ENCODE assay signal across 10 mouse cellular contexts in the genomic region with DNA sequence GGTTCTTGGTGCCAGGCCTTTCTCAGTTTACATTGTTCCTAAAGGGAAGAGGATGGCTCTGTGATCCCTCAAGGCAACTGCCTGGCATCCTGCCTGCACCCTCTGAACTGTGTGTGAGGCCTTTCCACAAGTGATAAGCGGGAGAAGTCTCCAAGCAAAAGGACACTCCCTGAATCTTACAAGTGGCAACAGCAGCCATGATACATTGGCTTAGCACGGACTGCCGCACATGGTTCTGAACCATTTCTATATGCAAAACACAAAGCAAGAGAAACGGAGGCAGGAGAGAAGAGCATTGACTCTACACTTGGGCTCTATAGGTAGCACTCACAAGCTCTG. TPM values are rescaled to one million over a fixed set of nuclear protein-coding genes. Genes with fewer than 3 reads are reported as not detected.
DNase-seq lines count a peak whose midpoint lies in the region; ATAC-seq and TF ChIP-seq lines count a peak whose summit lies in the region.
"Had no signal": no experiment of that assay in that cellular context is flagged by ENCODE, and none has a peak within 500 bp of the region (broad histone marks: within the 10 kb centered on the region; RNA-seq: fewer than 3 reads in every experiment).

No protein-coding gene starts in this region.

- no peak for ATAC-seq in heart, embryonic 11.5 days (replicated peaks; ENCODE audit: insufficient number of reproducible peaks, low FRiP score, low TSS enrichment)
- ATAC-seq in forebrain, postnatal 0 days: no peak
- no peak for ATAC-seq in liver, postnatal 0 days

- WGBS in heart, embryonic 11.5 days (ENCODE audit: insufficient replicate concordance): 56% methylated on average over 4 of the region's 4 CpGs
- WGBS in forebrain, postnatal 0 days: 86% methylated on average over 4 of the region's 4 CpGs
- 74% methylated on average over 4 of the region's 4 CpGs for WGBS in liver, postnatal 0 days (ENCODE audit: insufficient replicate concordance)

- H3K27ac ChIP-seq in heart, embryonic 11.5 days (ENCODE audit: low read depth, low read length): peak overlapping the region; percentile 93
- peak overlapping the region; percentile 12; the same call in 1 of the 2 replicates for H3K27ac ChIP-seq in ES-Bruce4 (ENCODE audit: insufficient read depth, low read length)
- no peak overlapping the region for H3K27ac ChIP-seq in forebrain, postnatal 0 days (ENCODE audit: low read depth, low read length)
- H3K27ac ChIP-seq in liver, postnatal 0 days (ENCODE audit: low read depth): peak overlapping the region; percentile 41; the same call in 1 of the 2 replicates

- H3K9ac ChIP-seq in heart, embryonic 11.5 days (ENCODE audit: low read depth, low read length): peak overlapping the region; percentile 58
- H3K9ac ChIP-seq in ES-Bruce4 (ENCODE audit: low read depth, poor library complexity, severe bottlenecking): no peak overlapping the region
- no peak overlapping the region for H3K9ac ChIP-seq in forebrain, postnatal 0 days
- no peak overlapping the region for H3K9ac ChIP-seq in liver, postnatal 0 days (replicated peaks)

- H3K4me3 ChIP-seq in heart, embryonic 11.5 days (ENCODE audit: low read depth, low read length): peak overlapping the region; percentile 83; the same call in 1 of the 2 replicates
- H3K4me3 ChIP-seq in ES-Bruce4 (ENCODE audit: low read depth, low read length): no peak overlapping the region
- no peak overlapping the region for H3K4me3 ChIP-seq in forebrain, postnatal 0 days (ENCODE audit: low read depth, low read length)
- no peak overlapping the region for H3K4me3 ChIP-seq in liver, postnatal 0 days (ENCODE audit: low read depth, low read length)

- H3K36me3 ChIP-seq in heart, embryonic 11.5 days (ENCODE audit: control insufficient read depth, insufficient read depth, low read length): no peaks in the 10 kb centered on the region
- H3K36me3 ChIP-seq in ES-Bruce4 (ENCODE audit: control insufficient read depth, insufficient read depth, low read length, poor library complexity, severe bottlenecking): no peaks in the 10 kb centered on the region
- H3K36me3 ChIP-seq in forebrain, postnatal 0 days (ENCODE audit: insufficient read depth): no peaks in the 10 kb centered on the region
- H3K36me3 ChIP-seq in liver, postnatal 0 days (replicated peaks; ENCODE audit: insufficient read depth, low read length): no peaks in the 10 kb centered on the region
- H3K36me3 ChIP-seq: G1E had no signal

- peaks cover 72% of the 10 kb centered on the region for H3K4me1 ChIP-seq in heart, embryonic 11.5 days (ENCODE audit: control insufficient read depth, insufficient read depth, low read length)
- H3K4me1 ChIP-seq in ES-Bruce4 (ENCODE audit: control insufficient read depth, insufficient read depth, low read length): peaks cover 2% of the 10 kb centered on the region
- peaks cover 41% of the 10 kb centered on the region for H3K4me1 ChIP-seq in forebrain, postnatal 0 days (ENCODE audit: insufficient read depth)
- H3K4me1 ChIP-seq in liver, postnatal 0 days (ENCODE audit: insufficient read depth): peaks cover 45% of the 10 kb centered on the region

- H3K9me3 ChIP-seq in heart, embryonic 11.5 days (replicated peaks; ENCODE audit: control insufficient read depth, low read length): no peaks in the 10 kb centered on the region
- no peaks in the 10 kb centered on the region for H3K9me3 ChIP-seq in ES-Bruce4 (replicated peaks; ENCODE audit: control insufficient read depth, insufficient read depth, low read length, poor library complexity, severe bottlenecking)
- no peaks in the 10 kb centered on the region for H3K9me3 ChIP-seq in forebrain, postnatal 0 days (ENCODE audit: low read length)
- H3K9me3 ChIP-seq in liver, postnatal 0 days (ENCODE audit: low read length): no peaks in the 10 kb centered on the region

- H3K4me2 ChIP-seq in heart, embryonic 11.5 days: peak overlapping the region; percentile 97
- peak overlapping the region; percentile 96 for H3K4me2 ChIP-seq in forebrain, postnatal 0 days (ENCODE audit: low read depth)
- no peak overlapping the region for H3K4me2 ChIP-seq in liver, postnatal 0 days (ENCODE audit: low read depth, low read length)

- TF ChIP-seq CTCF in ES-Bruce4 (IDR thresholded peaks at IDR 0.05; ENCODE audit: low read depth, low read length): no peak
- TF ChIP-seq CTCF in forebrain, postnatal 0 days (IDR thresholded peaks at IDR 0.05; ENCODE audit: low read depth): no peak
- no peak for TF ChIP-seq CTCF in liver, postnatal 0 days (IDR thresholded peaks at IDR 0.05; ENCODE audit: low read depth)

- no peak for TF ChIP-seq EP300 in ES-Bruce4 (IDR thresholded peaks at IDR 0.05; ENCODE audit: insufficient read depth, low read depth, low read length)
- TF ChIP-seq EP300 in liver, postnatal 0 days (IDR thresholded peaks at IDR 0.05; ENCODE audit: low read depth): no peak

- H3K27me3 ChIP-seq in heart, embryonic 11.5 days (ENCODE audit: control insufficient read depth, insufficient read depth, low read length): no peaks in the 10 kb centered on the region
- H3K27me3 ChIP-seq in ES-Bruce4 (ENCODE audit: control insufficient read depth, insufficient read depth, low read length, poor library complexity, severe bottlenecking): no peaks in the 10 kb centered on the region
- H3K27me3 ChIP-seq in forebrain, postnatal 0 days (ENCODE audit: insufficient read depth, low read length): no peaks in the 10 kb centered on the region
- H3K27me3 ChIP-seq in liver, postnatal 0 days (ENCODE audit: insufficient read depth, low read length): no peaks in the 10 kb centered on the region

- no peak for TF ChIP-seq POLR2A in ES-Bruce4 (IDR thresholded peaks at IDR 0.05; ENCODE audit: insufficient read depth, low read length)

- DNase-seq in heart, adult 9 months (ENCODE audit: low spot score in 2 of 2): no peak
- no peak for DNase-seq in forebrain, postnatal 0 days
- DNase-seq in liver, postnatal 0 days: no peak
- DNase-seq in left cerebral cortex, postnatal 25 days (ENCODE audit: low spot score in 2 of 2): no peak
- no peak for DNase-seq in gastrocnemius, adult 8-10 months (ENCODE audit: low spot score in 2 of 2)
- DNase-seq in cerebellum, postnatal 25 days: no peak
- DNase-seq: right cerebral cortex, postnatal 25 days had no signal

- intact Hi-C loops in left cerebral cortex, postnatal 25 days (cut with DNase I): no loop called here

RNA-seq across cellular contexts. Expression of gene Lrrc75a, which starts 3.0 kb away (rescaled TPM):
- 14.3 and 16.2 TPM in 2 replicates for polyA plus RNA-seq in heart, embryonic 11.5 days (2014; fragmentation: Nextera tagmentation; extraction: Ambion mirVana)
- 4.6 and 6.4 TPM in 2 replicates for polyA plus RNA-seq in ES-Bruce4 (2011; ENCODE audit: insufficient read depth, insufficient read length, low read depth, missing spikeins)
- 13.2 and 18.1 TPM in 2 replicates for total RNA-seq in forebrain, postnatal 0 days (2014; rRNA removed)
- polyA plus RNA-seq in forebrain, postnatal 0 days (2015; fragmentation: Nextera tagmentation; extraction: Ambion mirVana): 6.5 and 7.1 TPM in 2 replicates
- 1.1 and 1.3 TPM in 2 replicates for polyA plus RNA-seq in liver, postnatal 0 days (2015; fragmentation: Nextera tagmentation; extraction: Ambion mirVana)
- total RNA-seq in left cerebral cortex, postnatal 25 days (2021): 10 to 100 TPM; 18.0 to 20.0 TPM
- total RNA-seq in gastrocnemius, adult 8-10 months (2022): 1 to 10 TPM; 2.7 to 4.6 (median 3.0) TPM

RNA-seq across cellular contexts. Expression of gene Mmgt2, which starts 3.2 kb away (rescaled TPM):
- polyA plus RNA-seq in heart, embryonic 11.5 days (2014; fragmentation: Nextera tagmentation; extraction: Ambion mirVana): 45.0 and 47.6 TPM in 2 replicates
- polyA plus RNA-seq in ES-Bruce4 (2011; ENCODE audit: insufficient read depth, insufficient read length, low read depth, missing spikeins): 12.6 and 19.3 TPM in 2 replicates
- total RNA-seq in forebrain, postnatal 0 days (2014; rRNA removed): 22.6 and 37.0 TPM in 2 replicates
- polyA plus RNA-seq in forebrain, postnatal 0 days (2015; fragmentation: Nextera tagmentation; extraction: Ambion mirVana): 22.4 and 23.3 TPM in 2 replicates
- polyA plus RNA-seq in liver, postnatal 0 days (2015; fragmentation: Nextera tagmentation; extraction: Ambion mirVana): 7.8 and 9.6 TPM in 2 replicates
- 10 to 100 TPM; 18.4 to 20.2 TPM for total RNA-seq in left cerebral cortex, postnatal 25 days (2021)
- 1 to 10 TPM; 5.3 to 7.2 (median 6.5) TPM for total RNA-seq in gastrocnemius, adult 8-10 months (2022)
